Mouse (Mus musculus): ENCODE data around the gene Olfr561.

Gene Olfr561

GRCm38 (mm10) chr7:102770921-102771320 lies at the start of gene Olfr561:
Gene Olfr561, plus strand, starts transcription at chr7:102771221.
- no peak for DNase-seq

- DNase-seq: no peak
Measured at GRCm38 (mm10) chr7:102727391-102727790, 43.6 kb upstream of the Olfr561 start, which contains the start of gene Olfr559. Gene Olfr559, minus strand, starts transcription at chr7:102727491.

GRCm38 (mm10) chr7:102733793-102734192 lies 37.2 kb upstream of the Olfr561 start:
- no peak for DNase-seq

DNA sequence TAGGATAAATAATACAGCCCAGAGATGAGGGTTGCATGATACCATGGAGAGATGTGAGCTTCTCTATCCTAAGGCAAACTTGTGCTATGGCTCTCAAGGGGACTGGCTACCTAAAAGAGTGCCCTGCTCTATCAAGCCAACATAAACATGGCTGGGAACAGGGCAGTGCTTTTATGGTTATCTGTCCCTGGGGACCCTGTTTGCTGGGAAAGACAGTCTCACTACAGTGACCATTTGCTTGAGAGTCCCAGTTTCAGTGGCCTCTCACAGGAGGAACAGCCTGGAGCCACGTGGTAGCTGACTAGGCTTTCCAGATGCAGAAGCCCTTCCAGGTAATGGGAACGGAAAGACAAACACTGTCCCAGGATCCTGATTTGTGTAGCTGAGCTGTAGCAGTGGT lies 33.3 kb upstream of the Olfr561 start:
- no peak for DNase-seq

- DNase-seq: no peak
Measured at GRCm38 (mm10) chr7:102752086-102752485, 18.9 kb upstream of the Olfr561 start.

DNA sequence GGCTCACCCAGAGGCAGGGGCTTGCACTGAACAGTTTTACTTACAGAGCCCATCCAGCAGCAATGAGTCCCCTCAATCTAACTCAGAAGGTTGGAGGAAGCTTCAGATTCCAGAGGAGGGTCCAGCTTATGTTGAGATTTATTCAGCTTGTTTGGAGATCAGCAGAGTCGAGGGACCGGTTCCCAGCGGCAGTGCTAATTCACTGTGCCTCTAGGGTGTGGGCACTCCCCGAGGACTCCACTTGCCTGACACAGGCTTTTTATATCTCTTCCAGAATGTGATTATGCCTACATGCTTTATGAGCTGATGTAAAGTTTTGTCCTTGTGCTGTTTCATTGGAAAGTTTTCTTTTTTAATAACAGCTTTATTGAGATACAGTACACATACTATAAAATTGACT lies 11.8 kb upstream of the Olfr561 start, which contains the start of the genes Olfr560 and Olfr78:
Olfr560 (minus strand) TSS at position 101 of the 400 bp plus-strand sequence.
Olfr78 (minus strand) TSS at position 206 of the 400 bp plus-strand sequence.
- no peak for DNase-seq

- no peak for DNase-seq
Measured at GRCm38 (mm10) chr7:102803180-102803579, 32.2 kb downstream of the Olfr561 start, which contains the start of gene Olfr564. Gene Olfr564, plus strand, starts transcription at chr7:102803480.
